Mouse (Mus musculus): Measurements from ENCODE around the gene Cyp4f16.

- TF ChIP-seq CTCF (IDR thresholded peaks at IDR 0.05; ENCODE audit: borderline replicate concordance, insufficient read depth, low read depth, low read length) (no peak), POLR2A (IDR thresholded peaks at IDR 0.05; ENCODE audit: borderline replicate concordance, insufficient read depth, low read length) (0 out of 2 replicates have a peak, but pooled peaks have one; percentile 10)
Observed at GRCm38 (mm10) chr17:32505851-32506728, 30.3 kb upstream of the Cyp4f16 start, which contains the start of gene Cyp4f17.

Data from cerebellum, adult 2 months (tissue).